In the genomic region with DNA sequence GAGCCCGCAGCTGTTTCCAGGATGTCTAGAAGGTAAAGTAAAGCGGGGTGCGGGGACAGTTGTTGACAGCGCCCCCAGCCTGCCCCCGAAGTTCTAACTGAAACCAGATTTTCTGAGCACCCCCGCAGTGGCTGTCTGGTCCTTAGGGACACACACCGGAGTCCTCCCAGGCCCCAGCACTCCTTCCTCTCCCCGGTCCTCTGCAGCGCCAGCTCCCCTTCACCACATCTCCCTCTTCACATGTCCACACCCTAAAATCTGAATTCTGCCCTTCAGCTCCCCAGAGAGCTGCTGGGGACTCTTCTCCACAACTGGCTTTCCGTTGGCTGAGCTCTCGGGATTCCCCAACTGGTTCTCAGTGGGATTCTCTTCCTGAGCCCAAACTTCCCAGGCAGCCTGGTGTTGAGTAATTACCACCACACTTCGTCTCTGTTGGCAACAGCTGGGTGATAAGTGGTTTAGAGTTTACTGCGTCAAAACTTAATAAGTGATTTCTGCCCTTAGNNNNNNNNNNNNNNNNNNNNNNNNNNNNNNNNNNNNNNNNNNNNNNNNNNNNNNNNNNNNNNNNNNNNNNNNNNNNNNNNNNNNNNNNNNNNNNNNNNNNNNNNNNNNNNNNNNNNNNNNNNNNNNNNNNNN, we compare ENCODE assay signal across 1 mouse cellular context.
TF ChIP-seq lines count a peak whose summit lies in the region.

No protein-coding gene starts in this region.

TF ChIP-seq in CH12.LX, 34 proteins besides CTCF, POLR2A, EP300 and RAD21 (continued from another document):
- no peak for TF ChIP-seq KAT2A (IDR thresholded peaks at IDR 0.05; ENCODE audit: insufficient replicate concordance, low read length)
- no peak for TF ChIP-seq JUN (IDR thresholded peaks at IDR 0.05; ENCODE audit: insufficient read depth, low read depth, low read length)
- TF ChIP-seq NRF1 (IDR thresholded peaks at IDR 0.05; ENCODE audit: low read depth, low read length), result no peak
- no peak for TF ChIP-seq HCFC1 (IDR thresholded peaks at IDR 0.05; ENCODE audit: low read depth, low read length)
- TF ChIP-seq E2F4 (IDR thresholded peaks at IDR 0.05; ENCODE audit: insufficient replicate concordance, low read depth, low read length), result no peak
- no peak for TF ChIP-seq POLR2AphosphoS2 (IDR thresholded peaks at IDR 0.05; ENCODE audit: low read depth, low read length)
- TF ChIP-seq RCOR1 (conservative IDR thresholded peaks at IDR 0.05; ENCODE audit: low read depth, low read length), result peak; percentile 75; the same call in 1 of the 2 replicates
- TF ChIP-seq SMC3 (IDR thresholded peaks at IDR 0.05; ENCODE audit: low read depth, low read length), result peak; percentile 18
- TF ChIP-seq PAX5 (IDR thresholded peaks at IDR 0.05; ENCODE audit: low read length), result no peak
- no peak for TF ChIP-seq USF1 (IDR thresholded peaks at IDR 0.05; ENCODE audit: low read depth, low read length)
- peak; percentile 24; the same call in 1 of the 2 replicates for TF ChIP-seq CHD1 (IDR thresholded peaks at IDR 0.05; ENCODE audit: low read depth, low read length)
- TF ChIP-seq ZNF384 (IDR thresholded peaks at IDR 0.05; ENCODE audit: low read depth, low read length), result no peak
- no peak; the same call in 1 of the 2 replicates for TF ChIP-seq MAFK (IDR thresholded peaks at IDR 0.05; ENCODE audit: insufficient replicate concordance, low read length)
- peak; percentile 87 for TF ChIP-seq TCF12 (IDR thresholded peaks at IDR 0.05; ENCODE audit: low read depth, low read length)
- TF ChIP-seq MYC (IDR thresholded peaks at IDR 0.05; ENCODE audit: low read depth, low read length), result peak; percentile 40; the same call in 1 of the 2 replicates
- TF ChIP-seq SIN3A (IDR thresholded peaks at IDR 0.05; ENCODE audit: low read length), result peak; percentile 73; the same call in 1 of the 2 replicates
- no peak; the same call in none of the 2 replicates for TF ChIP-seq NELFE (IDR thresholded peaks at IDR 0.05; ENCODE audit: low read depth, low read length)
- peak; percentile 66; the same call in 1 of the 2 replicates for TF ChIP-seq CHD2 (IDR thresholded peaks at IDR 0.05; ENCODE audit: low read length)
